Mouse (Mus musculus) heart, postnatal 36 days (tissue): ENCODE measurements at regions not wholly inside any gene's neighbourhood (a gene's known extent, or its start where the extent isn't known, plus 50 kb on each side); places are given as distances from the start of the nearest gene placed in this dataset.
"Not testable (repeated sequence)": the region's sequence is repeated elsewhere in the genome, so short reads cannot be mapped to it uniquely, and the experiment has no call there.

Experiments used
- DNase-seq, 2 experiments: peaks; one replicate each; pipeline ENCODE4 v3.0.0; 2021 to 2022
- intact Hi-C: fragments of 180-260 bp; cut with DNase I; formaldehyde crosslinking; loops from one replicate; pipeline ENCODE4 v1.15.1; 2025

GRCm38 (mm10) chr9:80961818-80962217 is 496.5 kb upstream of the Impg1 start:
- intact Hi-C loops = no loop called here
- DNase-seq = no peak

GRCm38 (mm10) chr9:80942991-80943390 is 477.7 kb upstream of the Impg1 start:
- no peak for DNase-seq
- intact Hi-C loops = loop anchor here (5.0 kb wide), 1 partner anchor 274 kb away; no protein-coding TSS in a partner anchor

- no peak for DNase-seq
- intact Hi-C loops = loop anchor here (5.0 kb wide), 1 partner anchor 276 kb away; no protein-coding TSS in a partner anchor
These were observed 476.1 kb upstream of the Impg1 start for GRCm38 (mm10) chr9:80941424-80941823.

GRCm38 (mm10) chr9:80938238-80938637 is 473.0 kb upstream of the Impg1 start:
- intact Hi-C loops = no loop called here
- DNase-seq = no peak

GRCm38 (mm10) chr9:80930628-80931027 is 465.3 kb upstream of the Impg1 start:
- DNase-seq = no peak
- intact Hi-C loops = no loop called here

- DNase-seq = no peak
- intact Hi-C loops = no loop called here
These were observed 455.0 kb upstream of the Impg1 start for GRCm38 (mm10) chr9:80920304-80920703.

- DNase-seq = no peak
- intact Hi-C loops = no loop called here
These were observed 448.6 kb upstream of the Impg1 start for GRCm38 (mm10) chr9:80913867-80914266.

DNA sequence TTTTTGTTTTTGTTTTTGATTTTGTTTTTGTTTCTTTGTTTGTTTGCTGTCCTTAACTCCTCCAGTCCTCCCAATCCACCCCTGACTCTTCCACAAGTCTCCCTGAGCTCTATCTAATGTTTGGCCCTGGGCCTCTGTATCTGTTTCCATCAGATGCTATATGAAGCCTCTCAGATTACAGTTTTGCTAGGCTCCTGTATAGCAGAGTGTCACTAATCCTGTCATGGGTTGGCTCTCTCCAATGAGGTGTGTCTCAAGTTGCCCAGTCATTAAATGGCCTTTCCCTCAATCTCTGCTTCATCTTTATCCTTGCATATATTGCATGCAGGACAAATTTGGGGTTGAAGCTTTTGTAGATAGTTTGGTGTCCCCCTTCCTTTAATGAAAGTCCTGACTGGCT is 446.9 kb upstream of the Impg1 start:
- intact Hi-C loops = no loop called here
- DNase-seq = no peak

DNA sequence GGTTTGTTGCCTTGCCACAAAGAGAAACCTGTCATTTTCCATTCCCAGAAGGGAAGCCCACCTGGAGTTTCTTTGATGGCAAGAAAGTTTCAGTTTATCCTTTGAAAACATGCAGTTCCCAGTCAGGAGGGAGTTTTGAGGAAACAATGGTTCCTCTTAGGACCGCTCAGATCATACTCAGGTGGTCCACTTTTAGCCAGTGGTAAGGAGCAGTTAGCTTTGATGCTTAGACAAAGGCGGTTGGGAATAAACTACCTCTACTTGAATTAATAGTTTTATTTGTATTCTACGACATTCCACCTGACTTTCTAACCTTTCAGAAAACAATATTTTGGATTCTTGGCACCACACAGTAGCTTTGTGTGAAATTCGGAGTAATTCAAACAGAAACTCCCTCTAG is 401.5 kb upstream of the Impg1 start:
- DNase-seq = no peak
- intact Hi-C loops = no loop called here

DNA sequence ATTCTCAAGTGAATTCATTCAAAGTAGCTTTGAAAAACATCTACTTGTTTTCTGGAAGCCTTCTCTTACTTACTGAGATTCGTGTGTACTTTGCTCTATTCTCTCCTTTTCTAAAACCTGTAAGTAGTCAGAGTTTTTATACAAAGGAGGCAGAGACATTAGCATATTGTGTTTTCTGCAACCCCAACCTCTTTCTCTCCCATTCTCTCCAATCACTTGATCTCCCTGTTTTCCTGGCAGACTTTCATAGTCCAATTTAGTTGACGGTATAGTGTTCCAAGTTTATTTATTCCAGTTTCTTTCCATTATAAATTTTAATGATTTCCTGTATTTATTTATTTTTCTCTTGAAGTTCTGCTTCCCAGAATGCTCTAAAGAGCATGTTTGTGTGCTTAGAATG is 393.7 kb upstream of the Impg1 start:
- no peak for DNase-seq
- intact Hi-C loops = no loop called here

DNA sequence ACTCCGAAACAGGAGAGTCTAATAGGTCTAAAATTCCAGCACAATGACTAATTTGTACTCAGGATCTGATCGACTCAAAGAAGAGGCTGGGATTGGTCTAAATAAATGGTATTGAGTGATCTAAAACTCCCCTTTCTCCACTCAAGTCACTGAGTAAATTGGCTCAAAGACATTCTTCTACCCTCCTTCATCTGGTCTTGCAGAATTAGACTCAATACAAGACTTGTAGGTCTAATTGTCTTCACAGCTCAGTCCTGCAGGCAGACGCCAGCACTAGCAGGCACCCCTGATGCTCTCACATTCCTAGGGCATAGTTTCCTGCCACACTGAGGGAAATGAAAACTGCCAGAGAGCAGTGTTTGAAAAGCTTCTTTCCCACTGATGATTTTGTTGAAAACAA is 382.9 kb upstream of the Impg1 start:
- DNase-seq = no peak
- intact Hi-C loops = no loop called here

DNA sequence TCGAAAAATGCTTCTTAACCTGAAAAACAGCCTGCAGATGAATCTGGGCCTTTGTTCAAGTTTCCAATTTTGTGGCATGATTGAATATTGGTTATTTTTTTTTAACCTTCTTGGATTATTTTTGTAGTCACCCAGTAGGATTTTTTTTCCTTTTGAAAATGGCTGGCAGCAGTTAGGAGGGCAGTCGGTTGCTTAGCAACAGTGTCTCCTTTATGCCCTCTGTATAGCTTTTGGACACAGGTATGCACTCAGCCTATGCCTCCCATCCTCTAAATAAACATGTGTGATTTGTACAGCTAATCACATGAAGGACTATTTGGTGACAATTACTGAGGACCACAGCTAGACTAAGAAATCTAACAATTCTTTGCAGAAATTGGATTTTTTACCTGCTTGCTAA is 367.5 kb upstream of the Impg1 start:
- intact Hi-C loops = no loop called here

GRCm38 (mm10) chr9:80825346-80825745 is 360.1 kb upstream of the Impg1 start:
- intact Hi-C loops = no loop called here
- no peak for DNase-seq

More for the DNA sequence above, 367.5 kb upstream of the Impg1 start:
- DNase-seq = no peak

GRCm38 (mm10) chr9:80820066-80820465 is 354.8 kb upstream of the Impg1 start:
- intact Hi-C loops = no loop called here
- DNase-seq = no peak

- DNase-seq = no peak
- intact Hi-C loops = no loop called here
These were observed 353.8 kb upstream of the Impg1 start for GRCm38 (mm10) chr9:80819070-80819469.

DNA sequence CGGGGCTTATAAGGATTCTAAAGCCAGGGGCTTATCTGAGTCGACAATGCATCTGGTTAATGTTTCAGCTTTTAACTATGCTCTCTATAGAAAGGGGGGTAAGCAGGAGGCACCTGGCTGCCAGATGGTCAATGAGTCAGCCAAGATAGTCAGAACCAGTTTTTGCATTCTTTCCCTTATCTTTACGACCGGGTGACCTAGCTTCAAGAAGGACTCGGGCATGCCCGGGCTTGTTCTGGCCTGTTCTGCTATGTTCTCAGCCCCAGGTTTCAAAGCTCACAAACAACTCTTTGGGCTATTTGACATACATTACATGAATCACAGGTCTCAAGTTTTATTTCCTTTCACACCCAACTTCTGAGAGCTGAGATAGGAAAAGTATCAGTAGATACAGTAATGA is 348.6 kb upstream of the Impg1 start:
- not testable (repeated sequence) for DNase-seq

GRCm38 (mm10) chr9:80791523-80791922 is 326.2 kb upstream of the Impg1 start:
- no peak for DNase-seq
- intact Hi-C loops = no loop called here

More for the DNA sequence above, 348.6 kb upstream of the Impg1 start:
- intact Hi-C loops = not testable (repeated sequence)

GRCm38 (mm10) chr9:80774541-80774940 is 309.3 kb upstream of the Impg1 start:
- DNase-seq = no peak
- intact Hi-C loops = no loop called here

DNA sequence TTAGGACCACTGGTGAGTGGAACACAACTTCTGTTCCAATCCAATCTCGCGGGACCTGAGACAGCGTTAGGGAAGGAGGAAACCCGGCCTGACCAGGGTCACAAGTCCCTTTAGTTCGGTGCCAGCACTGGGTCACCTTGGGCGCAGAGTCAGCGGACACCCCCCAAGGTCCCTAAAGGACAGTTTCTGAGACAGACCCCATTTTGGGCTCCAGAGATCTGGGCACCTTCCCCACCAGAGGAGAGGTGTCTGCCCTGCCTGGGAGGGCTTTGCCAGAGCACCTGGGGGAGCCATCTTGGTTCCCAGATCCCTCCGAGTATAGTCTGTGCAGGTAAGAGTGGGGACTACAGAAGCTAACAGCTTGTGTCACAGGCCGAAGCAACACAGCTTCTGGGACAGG is 270.5 kb upstream of the Impg1 start:
- intact Hi-C loops, DNase-seq: not testable (repeated sequence)

DNA sequence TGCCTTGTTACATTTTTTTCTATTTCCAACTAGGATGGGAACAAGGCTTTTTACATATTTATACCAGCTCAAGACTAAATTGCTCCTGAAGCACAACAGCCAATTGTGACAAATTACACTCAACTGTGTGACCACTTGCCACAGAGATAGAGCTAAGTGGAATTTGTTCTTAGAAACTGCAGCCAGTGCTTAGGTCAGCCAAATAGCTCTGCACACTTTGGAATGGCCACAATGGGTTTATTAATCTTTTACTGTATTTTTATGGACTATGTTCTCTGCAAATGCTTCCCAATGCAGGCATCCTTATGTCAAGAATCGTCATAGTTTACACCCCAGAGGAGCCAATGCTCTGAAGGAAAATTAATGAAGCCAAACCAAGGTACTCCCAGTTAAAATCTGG is 267.7 kb upstream of the Impg1 start:
- no peak for DNase-seq
- intact Hi-C loops = no loop called here

DNA sequence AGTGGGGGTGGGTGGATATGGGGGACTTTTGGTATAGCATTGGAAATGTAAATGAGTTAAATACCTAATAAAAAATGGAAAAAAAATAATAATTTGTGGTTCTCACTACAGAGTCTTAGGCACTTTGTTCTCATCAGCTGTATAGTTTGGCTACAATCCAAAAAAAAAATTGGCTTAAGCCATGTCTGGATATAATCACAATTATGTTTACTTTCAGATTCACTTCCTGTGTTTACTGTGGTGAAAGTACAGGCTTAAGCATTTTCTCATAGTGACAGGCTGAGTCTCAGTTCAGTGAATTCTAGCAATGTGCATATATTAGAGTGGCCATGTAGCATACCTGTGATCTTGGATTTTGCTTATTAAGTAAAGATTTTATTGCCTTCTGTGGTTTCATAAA is 258.4 kb upstream of the Impg1 start:
- intact Hi-C loops = no loop called here
- no peak for DNase-seq

GRCm38 (mm10) chr9:80718516-80718915 is 253.2 kb upstream of the Impg1 start:
- no peak for DNase-seq
- intact Hi-C loops = no loop called here

GRCm38 (mm10) chr9:80709781-80710180 is 244.5 kb upstream of the Impg1 start:
- intact Hi-C loops = no loop called here

More at GRCm38 (mm10) chr9:80709781-80710180, 244.5 kb upstream of the Impg1 start:
- no peak for DNase-seq
